Mouse (Mus musculus) hindbrain, embryonic 12.5 days (tissue): Measurements from ENCODE around the gene Gpr22. TPM values are rescaled to one million over a fixed set of nuclear protein-coding genes. Genes with fewer than 3 reads are reported as not detected.

ENCODE experiments used
- polyA plus RNA-seq: library from polyadenylated mRNA; unstranded; fragments of >200 nt; fragmentation: Nextera tagmentation; extraction: Ambion mirVana; gene quantifications from 2 replicates; pipeline ENCODE4 v1.2.1, GENCODE M21; 2016

Gpr22 gene
- polyA plus RNA-seq, 1 experiment from 2014 or later = 10.7 TPM

Other genes starting within 250 kb of the Gpr22 start
- 15.9 and 18.1 TPM in 2 replicates for gene Cbll1, start 214.3 kb downstream of the Gpr22 start, polyA plus RNA-seq
- 0.25 and 0.44 TPM in 2 replicates for gene Slc26a4, start 154.0 kb downstream of the Gpr22 start, polyA plus RNA-seq
- 29.7 and 34.4 TPM in 2 replicates for gene Bcap29, start 79.3 kb downstream of the Gpr22 start, polyA plus RNA-seq
- 7.2 and 9.1 TPM in 2 replicates for gene Dus4l, start 59.1 kb downstream of the Gpr22 start, polyA plus RNA-seq
- 38.1 and 39.7 TPM in 2 replicates for gene Cog5, start 59.1 kb downstream of the Gpr22 start, polyA plus RNA-seq
- gene Hbp1, start 236.6 kb upstream of the Gpr22 start, polyA plus RNA-seq = 94.7 and 95.6 TPM in 2 replicates